Mouse (Mus musculus) G1E (cell line): Measurements from ENCODE around the gene Abcb5.

Source experiments
- CTCF ChIP-seq: IDR thresholded peaks from 2 replicates; pipeline ENCODE4 v1.5.1; 2012; ENCODE audit warnings: low read depth, low read length, inconsistent platforms, mixed read lengths
- POLR2AphosphoS5 ChIP-seq: IDR thresholded peaks from 2 replicates; pipeline ENCODE4 v1.6.1; 2012; ENCODE audit warnings: low read depth, low read length, inconsistent platforms; ENCODE audit not compliant: insufficient replicate concordance

GRCm38 (mm10) chr12:118882790-118883189 lies 83.4 kb downstream of the Abcb5 start:
- TF ChIP-seq CTCF = no peak
- no peak for TF ChIP-seq POLR2AphosphoS5
